Mouse (Mus musculus) left cerebral cortex, adult 2 months (tissue): ENCODE measurements at regions not wholly inside any gene's neighbourhood (a gene's known extent, or its start where the extent isn't known, plus 50 kb on each side); places are given as distances from the start of the nearest gene placed in this dataset.
"Not testable (repeated sequence)": the region's sequence is repeated elsewhere in the genome, so short reads cannot be mapped to it uniquely, and the experiment has no call there.

Source experiments
- DNase-seq, 2 experiments: peaks; one replicate each; pipeline ENCODE4 v3.0.0; 2021 to 2022; ENCODE audit warnings: low spot score in 2 of 2, mixed read lengths in 1 of 2; ENCODE audit errors: extremely low spot score in 1 of 2
- H3K27ac ChIP-seq: fragments of 200-600 bp; 2 replicates; pipeline ENCODE4 v1.8.1; 2022
- H3K4me3 ChIP-seq: fragments of 200-600 bp; 2 replicates; pipeline ENCODE4 v1.8.1; 2022
- CTCF ChIP-seq: fragments of 200-600 bp; IDR thresholded peaks from 2 replicates; pipeline ENCODE4 v1.8.1; 2022; ENCODE audit warnings: antibody characterized with exemption, mild to moderate bottlenecking, moderate library complexity
- intact Hi-C: fragments of 180-260 bp; cut with DNase I; formaldehyde crosslinking; loops from one replicate; pipeline ENCODE4 v1.15.1; 2025

- intact Hi-C loops, result no loop called here
- no peak overlapping the region for H3K27ac ChIP-seq
- no peak for DNase-seq
- no peak for TF ChIP-seq CTCF
- H3K4me3 ChIP-seq, result no peak overlapping the region
Measured at GRCm38 (mm10) chr13:99720566-99720965, 180.3 kb downstream of the Cartpt start.

GRCm38 (mm10) chr13:99696559-99696890 lies 180.2 kb upstream of the Map1b start:
- no peak for TF ChIP-seq CTCF
- intact Hi-C loops, result no loop called here
- H3K4me3 ChIP-seq, result no peak overlapping the region
- no peak overlapping the region for H3K27ac ChIP-seq
- DNase-seq, result no peak

- no peak for DNase-seq
- no peak overlapping the region for H3K4me3 ChIP-seq
- intact Hi-C loops, result no loop called here
- no peak for TF ChIP-seq CTCF
- no peak overlapping the region for H3K27ac ChIP-seq
Measured at GRCm38 (mm10) chr13:99695874-99696558, 179.7 kb upstream of the Map1b start.

DNA sequence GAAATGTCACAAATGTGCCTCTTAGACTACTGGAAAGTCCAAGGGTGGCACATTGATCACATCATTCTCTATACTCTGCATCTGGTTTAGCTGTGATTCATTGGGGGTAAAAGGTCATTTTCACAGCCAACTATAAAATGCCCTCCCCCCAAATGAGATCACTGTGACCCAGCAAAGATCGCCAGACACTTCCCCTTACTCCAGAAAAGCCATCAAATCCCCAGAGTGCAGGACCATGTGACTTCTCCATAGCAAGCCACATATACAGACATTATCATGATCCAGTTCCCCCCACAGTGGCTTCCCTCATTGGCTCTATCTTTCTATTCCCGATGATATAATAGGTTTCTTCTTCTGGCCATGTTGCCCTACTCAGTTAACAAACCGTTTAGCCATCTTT lies 163.6 kb upstream of the Map1b start:
- no peak overlapping the region for H3K27ac ChIP-seq
- intact Hi-C loops, result no loop called here
- no peak for TF ChIP-seq CTCF
- no peak overlapping the region for H3K4me3 ChIP-seq
- DNase-seq, result no peak

GRCm38 (mm10) chr13:99679430-99679829 lies 163.1 kb upstream of the Map1b start:
- no peak for TF ChIP-seq CTCF
- DNase-seq, result no peak
- intact Hi-C loops, result no loop called here
- H3K4me3 ChIP-seq, result no peak overlapping the region
- H3K27ac ChIP-seq, result no peak overlapping the region

DNA sequence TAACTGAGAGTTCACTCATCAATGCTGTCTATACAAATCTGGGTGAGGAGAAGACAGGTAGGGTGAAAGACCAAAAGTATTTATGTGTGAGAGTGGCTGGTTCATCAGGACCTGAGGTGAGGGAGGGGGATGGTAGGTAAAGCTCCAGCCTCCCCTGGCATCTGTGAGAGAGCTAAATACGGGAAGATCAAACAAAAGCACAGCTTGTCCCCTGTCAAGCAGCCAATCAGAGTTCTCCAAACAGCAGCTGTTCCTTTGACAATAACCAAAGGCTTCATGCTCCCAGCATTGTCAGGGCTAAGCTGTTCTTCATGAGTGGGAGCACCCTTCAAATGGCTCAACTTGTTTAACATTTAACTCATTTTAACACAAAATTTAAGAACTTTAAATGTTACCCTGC lies 160.1 kb upstream of the Map1b start:
- no peak for DNase-seq

GRCm38 (mm10) chr13:99675951-99676350 lies 159.6 kb upstream of the Map1b start:
- DNase-seq, result no peak
- Histone ChIP-seq H3K27ac (no peak overlapping the region), H3K4me3 (no peak overlapping the region)
- no peak for TF ChIP-seq CTCF
- intact Hi-C loops, result no loop called here

More for the DNA sequence above, 160.1 kb upstream of the Map1b start:
- no peak overlapping the region for H3K27ac ChIP-seq
- TF ChIP-seq CTCF, result no peak
- no peak overlapping the region for H3K4me3 ChIP-seq
- intact Hi-C loops, result no loop called here

DNA sequence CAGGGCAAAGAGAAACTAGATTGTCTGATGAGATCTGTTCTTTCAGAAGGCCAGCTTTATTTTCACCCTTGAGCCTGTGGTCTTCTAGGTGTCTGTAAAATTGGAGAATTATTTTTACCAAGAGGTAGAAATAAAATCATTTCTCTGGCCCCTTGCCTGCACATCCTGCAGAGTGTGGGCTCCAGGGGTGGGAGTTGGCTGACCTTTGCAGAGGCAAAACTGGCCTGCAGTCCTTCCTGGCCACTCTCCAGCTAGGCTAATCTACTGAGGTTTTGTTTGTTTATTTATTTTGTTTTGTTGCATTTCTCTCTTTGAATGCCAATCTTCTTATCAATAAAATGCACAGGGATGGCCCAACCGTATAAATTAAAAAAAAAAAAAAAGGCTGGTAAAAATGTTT lies 156.4 kb upstream of the Map1b start:
- intact Hi-C loops, result no loop called here
- H3K4me3 ChIP-seq, result no peak overlapping the region
- DNase-seq, result no peak
- TF ChIP-seq CTCF, result no peak
- no peak overlapping the region for H3K27ac ChIP-seq

DNA sequence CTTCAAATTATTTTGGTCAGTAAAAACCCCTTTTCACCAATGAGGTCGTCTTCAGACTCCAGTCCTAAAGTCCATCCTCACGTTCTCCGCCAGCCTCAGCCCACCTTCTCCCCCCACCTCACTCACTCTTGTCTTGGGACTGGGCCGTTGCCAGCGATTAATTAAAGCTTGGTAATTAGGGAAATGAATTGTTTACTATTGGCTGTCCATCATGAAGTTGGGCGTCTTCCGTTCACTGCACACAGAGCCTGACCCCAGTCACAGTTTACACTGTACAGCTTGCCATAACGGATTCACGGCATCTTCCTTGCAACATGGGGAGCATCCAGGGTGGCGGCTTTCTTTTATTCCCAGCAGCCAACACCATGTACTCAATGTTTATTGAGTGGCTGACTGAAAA lies 155.4 kb upstream of the Map1b start:
- no peak for TF ChIP-seq CTCF
- H3K4me3 ChIP-seq, result no peak overlapping the region
- intact Hi-C loops, result no loop called here
- H3K27ac ChIP-seq, result no peak overlapping the region
- DNase-seq, result no peak

DNA sequence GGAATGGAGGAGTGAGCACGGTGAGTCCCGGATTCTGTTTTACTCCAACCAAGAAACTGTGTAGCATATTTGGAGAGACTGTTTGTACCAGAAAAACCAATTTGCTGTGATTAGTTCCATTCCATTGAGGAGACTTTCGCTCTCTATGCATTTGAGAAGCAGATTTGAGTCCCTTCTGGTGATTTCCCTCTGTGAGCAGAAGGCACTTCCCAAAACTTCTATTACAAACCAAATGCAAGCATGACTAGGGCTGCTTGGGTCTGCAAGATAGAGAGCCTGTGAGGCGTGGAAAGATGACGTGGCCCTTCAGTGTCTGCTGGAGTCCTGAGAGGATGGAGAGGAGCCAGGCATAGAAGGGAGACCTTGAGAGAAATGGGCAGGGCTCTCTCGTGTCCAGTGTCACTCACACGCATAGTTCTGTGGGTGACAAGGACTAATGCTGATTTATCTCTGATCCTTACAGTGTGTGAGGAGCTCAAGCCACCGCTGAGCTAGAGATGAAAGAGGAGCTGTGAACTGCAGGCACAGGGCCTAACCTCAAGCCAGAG lies 153.7 kb upstream of the Map1b start:
- no peak overlapping the region for H3K27ac ChIP-seq
- intact Hi-C loops, result no loop called here
- DNase-seq, result no peak
- no peak overlapping the region for H3K4me3 ChIP-seq
- no peak for TF ChIP-seq CTCF

- no peak for TF ChIP-seq CTCF
- intact Hi-C loops, result no loop called here
- H3K27ac ChIP-seq, result no peak overlapping the region
- H3K4me3 ChIP-seq, result no peak overlapping the region
- no peak for DNase-seq
Measured at GRCm38 (mm10) chr13:99668613-99669012, 152.3 kb upstream of the Map1b start.

DNA sequence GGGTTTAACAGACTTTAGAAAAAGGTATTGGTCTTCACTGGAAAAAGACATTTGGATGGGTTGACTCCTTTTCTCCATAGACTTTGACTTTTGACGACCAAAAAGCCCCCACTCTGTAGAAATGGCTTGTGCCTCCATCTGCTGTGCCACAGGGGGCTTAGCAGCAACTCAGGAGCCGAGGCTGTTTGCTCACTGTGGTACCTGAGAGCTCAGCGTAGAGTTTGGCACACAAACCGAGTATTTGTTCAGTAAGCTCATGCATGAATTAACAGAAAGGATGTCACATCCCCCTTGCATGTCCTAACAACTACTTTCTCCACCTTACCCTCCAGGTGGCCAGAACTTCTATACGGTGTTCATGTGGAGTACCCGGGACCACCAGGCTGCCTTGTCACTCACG lies 149.7 kb upstream of the Map1b start:
- no peak for DNase-seq
- intact Hi-C loops, result no loop called here
- Histone ChIP-seq H3K27ac (no peak overlapping the region), H3K4me3 (no peak overlapping the region)
- no peak for TF ChIP-seq CTCF

- intact Hi-C loops, H3K27ac ChIP-seq, DNase-seq, H3K4me3 ChIP-seq: not testable (repeated sequence)
Measured at GRCm38 (mm10) chr13:99663422-99663821, 147.1 kb upstream of the Map1b start.
